Mouse (Mus musculus) liver, embryonic 12.5 days (tissue): ENCODE results near the gene Tcn2. TPM values are rescaled to one million over a fixed set of nuclear protein-coding genes. Genes with fewer than 3 reads are reported as not detected.

Experiments used
- ATAC-seq: fragments of 200-750 bp; cut with Nextera tagmentation; 2 replicates; pipeline ENCODE4 v1.8.0; 2017; ENCODE audit warnings: moderate number of reproducible peaks, mild to moderate bottlenecking, moderate library complexity
- H3K27ac ChIP-seq: fragments of 300-500 bp; sonication (generic); 2 replicates; pipeline ENCODE4 v1.5.1; 2016; ENCODE audit warnings: mild to moderate bottlenecking
- H3K27me3 ChIP-seq: fragments of 300-500 bp; sonication (generic); replicated peaks from 2 replicates; pipeline ENCODE4 v1.6.1; 2016; ENCODE audit warnings: mild to moderate bottlenecking, moderate library complexity
- H3K36me3 ChIP-seq: fragments of 300-500 bp; sonication (generic); 2 replicates; pipeline ENCODE4 v1.6.1; 2016; ENCODE audit warnings: mild to moderate bottlenecking, moderate library complexity
- H3K4me1 ChIP-seq: fragments of 300-500 bp; sonication (generic); 2 replicates; pipeline ENCODE4 v1.6.1; 2016
- H3K4me2 ChIP-seq: fragments of 300-500 bp; sonication (generic); 2 replicates; pipeline ENCODE4 v1.6.1; 2016; ENCODE audit warnings: mild to moderate bottlenecking, moderate library complexity
- H3K4me3 ChIP-seq: fragments of 300-500 bp; sonication (generic); 2 replicates; pipeline ENCODE4 v1.5.1; 2016; ENCODE audit warnings: mild to moderate bottlenecking, moderate library complexity
- H3K9ac ChIP-seq: fragments of 300-500 bp; sonication (generic); 2 replicates; pipeline ENCODE4 v1.6.1; 2016; ENCODE audit warnings: mild to moderate bottlenecking, moderate library complexity
- H3K9me3 ChIP-seq: fragments of 300-500 bp; sonication (generic); replicated peaks from 2 replicates; pipeline ENCODE4 v1.6.1; 2016; ENCODE audit warnings: mild to moderate bottlenecking, moderate library complexity
- WGBS: fragments of 180-500 bp; shearing (Covaris S2); methylation state at CpG from one replicate; pipeline ENCODE4 v1.1.7; 2016; ENCODE audit not compliant: insufficient replicate concordance; 5-methylcytosine and 5-hydroxymethylcytosine counted together
- polyA plus RNA-seq: library from polyadenylated mRNA; unstranded; fragments of >200 nt; fragmentation: Nextera tagmentation; extraction: Ambion mirVana; gene quantifications from 2 replicates; pipeline ENCODE4 v1.2.1, GENCODE M21; 2016

Tcn2 gene
- polyA plus RNA-seq, 1 experiment from 2014 or later = 14.0 TPM

DNA sequence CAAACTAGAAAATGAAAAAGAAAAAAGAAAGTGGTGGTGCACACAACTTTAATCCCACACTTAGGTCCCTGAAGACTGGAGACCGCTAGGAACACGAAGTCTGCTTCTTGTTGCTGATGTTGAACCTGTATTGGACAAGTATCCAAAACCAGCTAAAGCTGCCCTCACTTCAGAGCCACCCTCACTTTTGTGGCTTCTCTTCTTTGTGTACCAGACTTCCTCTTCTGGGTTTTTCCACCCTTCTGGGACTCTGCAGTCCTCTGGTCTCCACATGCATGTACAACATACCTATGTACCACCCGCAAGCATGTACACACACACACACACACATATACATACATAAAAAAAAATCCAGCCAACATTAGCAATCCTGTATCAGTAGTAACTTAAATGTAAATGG is 48.2 kb downstream of the Tcn2 start:
- no peak for ATAC-seq
- Histone ChIP-seq H3K9ac (no peak overlapping the region), H3K4me1 (peaks cover 22% of the 10 kb centered on the region), H3K27me3 (peaks cover 28% of the 10 kb centered on the region; the same call in 1 of the 2 replicates), H3K4me3 (no peak overlapping the region), H3K36me3 (no peaks in the 10 kb centered on the region), H3K4me2 (no peak overlapping the region), H3K9me3 (no peaks in the 10 kb centered on the region), H3K27ac (no peak overlapping the region)
- WGBS = 70% methylated on average over 3 of the region's 3 CpGs

DNA sequence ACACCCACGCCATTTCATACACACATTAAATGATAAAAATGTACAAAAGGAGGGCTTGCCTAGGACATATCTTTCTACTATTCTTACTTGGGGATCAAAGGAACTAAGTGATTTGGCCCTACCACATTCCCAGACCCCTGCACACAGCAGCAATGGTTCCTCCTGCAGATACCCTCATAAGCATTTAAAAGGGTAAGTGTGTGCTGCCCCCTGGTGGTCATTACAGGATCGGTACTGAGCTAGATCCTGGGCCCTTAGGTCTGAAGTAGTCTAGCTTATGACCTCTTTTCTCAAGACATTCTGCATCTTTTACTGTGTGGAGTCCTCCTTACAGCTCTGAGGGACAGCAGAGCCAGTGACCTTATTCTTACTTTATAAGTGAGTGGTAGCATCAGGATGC is 52.1 kb downstream of the Tcn2 start:
- H3K27me3 ChIP-seq = peaks cover 30% of the 10 kb centered on the region; the same call in 1 of the 2 replicates
- 0 out of 2 replicates have a peak, but pooled peaks have one; percentile 47 for ATAC-seq
- 31% methylated on average over 2 of the region's 2 CpGs for WGBS
- no peak overlapping the region for H3K4me2 ChIP-seq
- no peak overlapping the region for H3K4me3 ChIP-seq
- no peaks in the 10 kb centered on the region for H3K9me3 ChIP-seq
- H3K4me1 ChIP-seq = peaks cover under 1% of the 10 kb centered on the region; the same call in 1 of the 2 replicates
- H3K27ac ChIP-seq = no peak overlapping the region
- H3K9ac ChIP-seq = no peak overlapping the region
- H3K36me3 ChIP-seq = no peaks in the 10 kb centered on the region

DNA sequence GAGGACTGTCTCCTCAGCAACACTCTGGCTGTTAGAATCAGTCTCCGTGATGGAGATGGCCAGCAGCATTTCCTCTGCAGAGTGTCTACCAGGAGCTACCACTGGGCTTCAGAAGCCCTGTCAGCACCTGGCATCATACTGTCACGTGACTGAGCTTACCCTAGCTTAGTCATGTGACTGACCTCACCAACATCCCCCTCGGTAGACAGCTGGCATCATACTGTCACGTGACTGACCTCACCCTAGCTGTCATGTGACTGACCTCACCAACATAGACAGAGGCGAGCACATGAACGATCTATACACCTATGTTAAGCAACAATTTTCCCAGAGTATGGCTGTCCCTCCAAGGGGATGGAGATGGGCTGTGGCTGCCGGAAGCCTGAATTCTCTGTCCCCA is 53.3 kb downstream of the Tcn2 start:
- Histone ChIP-seq H3K9me3 (no peaks in the 10 kb centered on the region), H3K9ac (no peak overlapping the region), H3K27ac (no peak overlapping the region), H3K4me2 (no peak overlapping the region), H3K4me1 (no peaks in the 10 kb centered on the region), H3K4me3 (no peak overlapping the region), H3K36me3 (no peaks in the 10 kb centered on the region), H3K27me3 (peaks cover 27% of the 10 kb centered on the region; the same call in 1 of the 2 replicates)
- WGBS = 66% methylated on average over 7 of the region's 7 CpGs
- no peak for ATAC-seq

DNA sequence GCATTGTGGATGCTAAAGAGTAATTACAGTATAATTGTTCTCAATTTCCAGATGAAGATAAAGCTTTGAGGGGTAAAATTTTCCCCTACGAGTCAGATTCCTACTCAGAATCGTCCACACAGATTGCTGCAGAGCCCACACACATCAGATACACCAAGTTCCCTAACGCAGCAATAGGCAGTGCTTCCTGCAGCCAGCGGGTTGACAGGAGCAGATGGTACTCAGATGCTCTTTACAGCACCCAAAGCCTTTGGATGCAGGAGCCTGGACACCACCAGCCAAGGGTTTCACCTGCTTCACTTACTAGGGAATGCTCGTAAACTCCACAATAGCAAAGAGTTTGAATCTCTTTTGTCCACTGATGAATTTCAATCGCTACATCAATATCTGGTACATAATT is 55.5 kb downstream of the Tcn2 start:
- no peak overlapping the region for H3K4me2 ChIP-seq
- WGBS = 60% methylated on average over 6 of the region's 6 CpGs
- H3K9me3 ChIP-seq = no peaks in the 10 kb centered on the region
- ATAC-seq = no peak
- no peak overlapping the region for H3K27ac ChIP-seq
- H3K4me1 ChIP-seq = no peaks in the 10 kb centered on the region
- H3K36me3 ChIP-seq = no peaks in the 10 kb centered on the region
- H3K27me3 ChIP-seq = 0 out of 2 replicates have a peak, but pooled peaks cover 8% of the 10 kb centered on the region
- H3K9ac ChIP-seq = no peak overlapping the region
- H3K4me3 ChIP-seq = no peak overlapping the region

Other genes starting within 250 kb of the Tcn2 start
- 0.15 and 0.20 TPM in 2 replicates for gene Osbp2, start 68.3 kb downstream of the Tcn2 start, polyA plus RNA-seq
- gene 4921536K21Rik, start 37.1 kb downstream of the Tcn2 start, polyA plus RNA-seq = 0.05 TPM in 1 of 2 replicates, not detected in the other
- gene Dusp18, start 36.9 kb downstream of the Tcn2 start, polyA plus RNA-seq = 0.80 and 0.95 TPM in 2 replicates
- 0.86 and 1.2 TPM in 2 replicates for gene Slc35e4, start 17.5 kb downstream of the Tcn2 start, polyA plus RNA-seq
- 72.0 and 74.0 TPM in 2 replicates for gene Pes1, start 31.8 kb upstream of the Tcn2 start, polyA plus RNA-seq
- 0.11 and 0.13 TPM in 2 replicates for gene 4930556J24Rik, start 44.6 kb upstream of the Tcn2 start, polyA plus RNA-seq
- 0.72 and 0.85 TPM in 2 replicates for gene Gal3st1, start 51.5 kb upstream of the Tcn2 start, polyA plus RNA-seq
- 0.62 and 0.71 TPM in 2 replicates for gene Sec14l4, start 99.3 kb upstream of the Tcn2 start, polyA plus RNA-seq
- not detected in 2 replicates for gene Sec14l3, start 132.7 kb upstream of the Tcn2 start, polyA plus RNA-seq
- gene Mtfp1, start 163.3 kb upstream of the Tcn2 start, polyA plus RNA-seq = 32.2 and 35.9 TPM in 2 replicates
- gene Sec14l2, start 191.3 kb upstream of the Tcn2 start, polyA plus RNA-seq = 5.4 and 5.9 TPM in 2 replicates
- 9.7 and 10.6 TPM in 2 replicates for gene Rnf215, start 203.0 kb upstream of the Tcn2 start, polyA plus RNA-seq
- 1.4 and 1.5 TPM in 2 replicates for gene Ccdc157, start 228.1 kb upstream of the Tcn2 start, polyA plus RNA-seq
- 41.7 and 42.1 TPM in 2 replicates for gene Sf3a1, start 228.2 kb upstream of the Tcn2 start, polyA plus RNA-seq